Mouse (Mus musculus) Muller cell, postnatal 12 days (primary cell): Measurements from ENCODE around the gene Tspyl4.

ENCODE experiments used
- DNase-seq: peaks from one replicate; pipeline ENCODE4 v3.0.0-alpha.2; 2015; ENCODE audit errors: inconsistent ontology term

The Tspyl4 gene

GRCm38 (mm10) chr10:34320809-34321208 lies 23.6 kb downstream of the Tspyl4 start:
- no peak for DNase-seq

- DNase-seq = peak; percentile 49
Measured at GRCm38 (mm10) chr10:34326701-34327100, 29.5 kb downstream of the Tspyl4 start.

- DNase-seq = no peak
Measured at GRCm38 (mm10) chr10:34327144-34327543, 29.9 kb downstream of the Tspyl4 start.

GRCm38 (mm10) chr10:34328310-34328709 lies 31.1 kb downstream of the Tspyl4 start:
- DNase-seq = peak; percentile 44

GRCm38 (mm10) chr10:34341014-34341413 lies 43.8 kb downstream of the Tspyl4 start:
- no peak for DNase-seq

GRCm38 (mm10) chr10:34341886-34342285 lies 44.6 kb downstream of the Tspyl4 start:
- no peak for DNase-seq
